Mouse (Mus musculus): Measurements from ENCODE around the gene Hamp. TPM values are rescaled to one million over a fixed set of nuclear protein-coding genes. Genes with fewer than 3 reads are reported as not detected.

Gene Hamp
- total RNA-seq (2023) = not detected

DNA sequence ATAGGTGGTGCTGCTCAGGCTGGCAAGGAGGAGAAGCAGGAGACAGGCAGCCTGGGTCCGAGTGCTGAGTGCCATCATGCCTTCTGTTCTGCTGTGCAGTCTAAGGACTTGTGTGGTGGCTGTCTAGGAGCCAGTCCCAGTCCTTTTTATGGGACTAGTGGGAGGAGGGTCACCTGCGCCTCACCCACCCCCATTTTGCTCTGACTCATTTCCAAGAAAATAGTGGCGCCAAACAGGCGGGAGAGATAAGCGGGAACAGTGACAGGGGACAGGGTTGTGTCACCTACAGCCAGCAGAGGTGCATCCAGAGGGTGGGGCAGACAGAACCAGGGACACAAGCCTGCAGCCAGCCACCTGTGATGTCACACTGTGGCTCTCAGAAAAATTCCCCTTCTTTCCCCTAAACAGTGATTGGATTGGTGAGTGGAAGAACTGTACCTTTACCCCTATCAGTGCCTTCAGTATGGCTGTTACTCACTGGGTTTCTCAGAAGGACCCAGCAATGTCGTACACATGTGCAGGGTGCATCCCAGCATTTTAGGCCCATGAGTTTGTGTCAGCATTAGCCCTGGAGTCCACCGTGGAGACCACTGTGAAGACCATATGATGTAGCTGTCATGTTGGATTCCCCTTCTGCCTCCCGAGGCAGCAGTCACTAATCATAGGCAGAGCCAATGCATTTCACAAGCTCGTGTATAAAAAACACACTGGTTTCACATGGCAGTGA lies at the start of gene Hamp:
TSS of gene Hamp (minus strand) at position 124 of the 727 bp plus-strand sequence.

GRCm38 (mm10) chr7:30973501-30974289 lies 29.9 kb upstream of the Hamp start, which contains the start of gene Fam187b:
Gene Fam187b (plus strand): TSS chr7:30973790.

DNA sequence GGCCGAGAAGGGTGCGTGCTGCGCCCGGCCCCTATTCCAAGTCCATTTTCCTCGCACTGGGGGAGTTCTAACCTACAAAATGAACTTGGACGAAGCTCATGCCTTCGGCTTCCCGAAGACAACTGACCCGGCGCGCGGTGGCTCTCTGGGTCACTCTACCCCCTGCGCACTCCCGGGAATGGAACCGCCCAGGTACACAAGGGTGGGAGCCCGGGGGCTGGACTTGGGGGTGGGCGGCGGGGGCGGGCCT lies 29.3 kb upstream of the Hamp start, which contains the start of gene Lsr:
TSS of gene Lsr (minus strand) at position 214 of the 250 bp plus-strand sequence.

DNA sequence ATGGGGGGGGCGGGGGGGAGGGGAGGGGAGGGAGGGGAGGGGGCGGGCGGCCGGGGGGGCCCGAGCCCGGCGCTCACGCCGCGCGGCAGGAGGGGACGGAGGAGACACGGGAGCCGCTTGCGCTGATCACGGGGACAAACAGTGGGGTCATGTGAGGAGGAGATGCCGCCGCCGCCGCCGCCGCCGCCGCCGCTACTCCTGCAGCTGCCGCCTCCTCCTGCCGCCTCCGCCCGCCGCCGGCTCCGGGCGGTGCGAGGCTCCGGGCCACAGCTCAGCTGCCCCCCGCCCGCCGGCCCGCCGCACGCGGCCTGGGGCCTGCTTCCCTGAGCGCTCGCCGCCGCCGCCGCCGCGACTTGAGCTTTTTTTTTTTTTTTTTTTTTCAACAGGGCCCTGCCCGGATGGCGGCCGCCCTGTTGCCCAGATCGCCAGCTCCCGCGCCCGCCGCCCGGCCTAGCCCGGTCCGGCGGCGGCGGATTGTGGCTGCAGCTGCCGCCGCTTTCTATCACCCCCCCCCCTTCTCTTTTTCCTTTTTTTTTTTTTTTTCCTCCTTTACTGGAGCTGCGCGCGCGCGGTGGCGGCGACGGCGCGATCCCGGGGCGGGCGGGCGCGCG lies 13.0 kb upstream of the Hamp start, which contains the start of gene Usf2:
TSS of gene Usf2 (minus strand) at position 48 of the 611 bp plus-strand sequence.

DNA sequence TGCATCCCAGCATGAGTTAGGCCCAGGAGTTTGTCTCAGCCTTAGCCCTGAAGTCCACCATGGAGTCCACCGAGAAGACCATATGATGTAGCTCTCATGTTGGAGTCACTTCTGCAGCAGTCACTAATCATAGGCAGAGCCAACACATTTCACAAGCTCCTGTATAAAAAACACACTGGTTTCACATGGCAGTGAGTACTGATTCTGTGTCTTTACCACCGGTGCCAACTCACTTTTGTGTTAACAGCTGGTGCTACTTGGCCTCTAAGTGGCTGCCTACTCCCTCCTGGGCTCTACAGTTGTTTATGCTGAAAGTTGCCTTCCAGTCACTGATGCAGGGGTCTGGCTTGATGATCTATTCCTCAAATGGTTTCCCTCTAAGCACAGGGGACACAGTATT lies 19.3 kb downstream of the Hamp start, which contains the start of gene Hamp2:
TSS of gene Hamp2 (minus strand) at position 101 of the 400 bp plus-strand sequence.

GRCm38 (mm10) chr7:30914732-30915131 lies 29.1 kb downstream of the Hamp start, which contains the start of gene Mag:
Gene Mag (minus strand): TSS chr7:30914873.

Other genes starting within 250 kb of the Hamp start
- gene 2200002J24Rik, start 245.1 kb downstream of the Hamp start, total RNA-seq (2023) = not detected
- not detected for gene Atp4a, start 231.8 kb downstream of the Hamp start, total RNA-seq (2023)
- gene Tmem147, start 214.5 kb downstream of the Hamp start, total RNA-seq (2023) = 41.1 TPM
- gene Gapdhs, start 200.4 kb downstream of the Hamp start, total RNA-seq (2023) = not detected
- gene Sbsn, start 192.6 kb downstream of the Hamp start, total RNA-seq (2023) = 4.5 TPM
- gene Dmkn, start 180.3 kb downstream of the Hamp start, total RNA-seq (2023) = not detected
- gene Krtdap, start 156.1 kb downstream of the Hamp start, total RNA-seq (2023) = not detected
- 0.86 TPM for gene Ffar2, start 120.3 kb downstream of the Hamp start, total RNA-seq (2023)
- gene Ffar3, start 87.9 kb downstream of the Hamp start, total RNA-seq (2023) = not detected
- 0.30 TPM for gene Ffar1, start 82.5 kb downstream of the Hamp start, total RNA-seq (2023)
- gene Cd22, start 63.7 kb downstream of the Hamp start, total RNA-seq (2023) = 33.5 TPM
- gene Mag, start 29.2 kb downstream of the Hamp start, total RNA-seq (2023) = not detected
- not detected for gene Hamp2, start 19.4 kb downstream of the Hamp start, total RNA-seq (2023)
- 168 TPM for gene Usf2, start 12.8 kb upstream of the Hamp start, total RNA-seq (2023)
- gene Lsr, start 29.4 kb upstream of the Hamp start, total RNA-seq (2023) = 2.9 TPM
- gene Fam187b, start 29.8 kb upstream of the Hamp start, total RNA-seq (2023) = not detected
- 934 TPM for gene Fxyd5, start 98.4 kb upstream of the Hamp start, total RNA-seq (2023)
- not detected for gene Fxyd7, start 107.4 kb upstream of the Hamp start, total RNA-seq (2023)
- not detected for gene Fxyd1, start 113.2 kb upstream of the Hamp start, total RNA-seq (2023)
- 0.27 TPM for gene Lgi4, start 115.3 kb upstream of the Hamp start, total RNA-seq (2023)
- gene Fxyd3, start 132.7 kb upstream of the Hamp start, total RNA-seq (2023) = 1.3 TPM
- gene Hpn, start 171.3 kb upstream of the Hamp start, total RNA-seq (2023) = 1.9 TPM
- gene Scn1b, start 183.0 kb upstream of the Hamp start, total RNA-seq (2023) = 1.1 TPM
- gene Gramd1a, start 211.9 kb upstream of the Hamp start, total RNA-seq (2023) = 886 TPM

All from CD4-positive naive resting alpha-beta T cell, adult 57 days (primary cell).